Mouse (Mus musculus): ENCODE data around the gene Tprkb. TPM values are rescaled to one million over a fixed set of nuclear protein-coding genes. Genes with fewer than 3 reads are reported as not detected.

Gene Tprkb
- polyA plus RNA-seq, 1 experiment from 2014 or later, result 41.8 TPM

Other genes starting within 250 kb of the Tprkb start
- gene Nat8f7, start 198.7 kb upstream of the Tprkb start, polyA plus RNA-seq (2015; fragmentation: Nextera tagmentation; extraction: Ambion mirVana), result not detected in 2 replicates
- 0.10 TPM in 1 of 2 replicates, not detected in the other for gene Nat8f3, start 146.1 kb upstream of the Tprkb start, polyA plus RNA-seq (2015; fragmentation: Nextera tagmentation; extraction: Ambion mirVana)
- gene Nat8f6, start 90.9 kb upstream of the Tprkb start, polyA plus RNA-seq (2015; fragmentation: Nextera tagmentation; extraction: Ambion mirVana), result not detected in 2 replicates
- 0.16 and 0.29 TPM in 2 replicates for gene Nat8f5, start 90.9 kb upstream of the Tprkb start, polyA plus RNA-seq (2015; fragmentation: Nextera tagmentation; extraction: Ambion mirVana)
- gene Nat8, start 79.8 kb upstream of the Tprkb start, polyA plus RNA-seq (2015; fragmentation: Nextera tagmentation; extraction: Ambion mirVana), result 3.3 and 4.8 TPM in 2 replicates
- 0.08 TPM in 1 of 2 replicates, not detected in the other for gene Nat8f2, start 42.7 kb upstream of the Tprkb start, polyA plus RNA-seq (2015; fragmentation: Nextera tagmentation; extraction: Ambion mirVana)
- gene Nat8f4, start 7.0 kb upstream of the Tprkb start, polyA plus RNA-seq (2015; fragmentation: Nextera tagmentation; extraction: Ambion mirVana), result 4.5 and 5.0 TPM in 2 replicates
- gene Nat8f1, start 3.8 kb downstream of the Tprkb start, polyA plus RNA-seq (2015; fragmentation: Nextera tagmentation; extraction: Ambion mirVana), result 8.6 and 9.0 TPM in 2 replicates
- gene Dusp11, start 49.8 kb downstream of the Tprkb start, polyA plus RNA-seq (2015; fragmentation: Nextera tagmentation; extraction: Ambion mirVana), result 43.4 and 43.5 TPM in 2 replicates
- not detected in 2 replicates for gene Figla, start 104.3 kb downstream of the Tprkb start, polyA plus RNA-seq (2015; fragmentation: Nextera tagmentation; extraction: Ambion mirVana)
- 7.6 and 8.6 TPM in 2 replicates for gene Add2, start 116.8 kb downstream of the Tprkb start, polyA plus RNA-seq (2015; fragmentation: Nextera tagmentation; extraction: Ambion mirVana)